Mouse (Mus musculus): ENCODE results near the gene Disp1. TPM values are rescaled to one million over a fixed set of nuclear protein-coding genes. Genes with fewer than 3 reads are reported as not detected.

The Disp1 gene
- polyA plus RNA-seq (2012; fragmentation: generic; extraction: Trizol), result 17.0 TPM
- long read RNA-seq, experiment 1, full-length matches to known transcripts, result 5 of 10 reads
- long read RNA-seq, experiment 1, partial matches to known transcripts, result 3 of 10 reads
- long read RNA-seq, experiment 1, other reads (novel, unspliced or antisense), result 2 of 10 reads
- long read RNA-seq, experiment 2, full-length matches to known transcripts, result 53 of 80 reads
- long read RNA-seq, experiment 2, partial matches to known transcripts, result 12 of 80 reads
- long read RNA-seq, experiment 2, other reads (novel, unspliced or antisense), result 15 of 80 reads

- Histone ChIP-seq H3K27me3 (ENCODE audit: control insufficient read depth, insufficient read depth, insufficient read length) (no peaks in the 10 kb centered on the region), H3ac (ENCODE audit: control insufficient read depth, insufficient read length, low read depth) (peak within 1 kb of the TSS; percentile 93), H3K4me3 (ENCODE audit: insufficient read depth, poor library complexity, severe bottlenecking) (peak within 1 kb of the TSS; percentile 58), H3K79me2 (ENCODE audit: control insufficient read depth, insufficient read depth) (peaks cover 50% of the 10 kb centered on the region), H3K79me3 (ENCODE audit: low read depth) (peaks cover 36% of the 10 kb centered on the region), H3K36me3 (ENCODE audit: control insufficient read depth, insufficient read depth) (no peaks in the 10 kb centered on the region)
- no peak for TF ChIP-seq MYOD1 (IDR thresholded peaks at IDR 0.05; ENCODE audit: control insufficient read depth, insufficient read length, low read depth)
- TF ChIP-seq MYOG (IDR thresholded peaks at IDR 0.05; ENCODE audit: control insufficient read depth, extremely low read depth, insufficient read length), result no peak
These were observed at the start of gene Disp1 for GRCm38 (mm10) chr1:183220796-183221718. Gene Disp1, minus strand, starts transcription at chr1:183221522.

GRCm38 (mm10) chr1:183267666-183268065, 46.3 kb upstream of the Disp1 start:
- Histone ChIP-seq H3K27me3 (ENCODE audit: control insufficient read depth, insufficient read depth, insufficient read length) (no peaks in the 10 kb centered on the region), H3K36me3 (ENCODE audit: control insufficient read depth, insufficient read depth) (no peaks in the 10 kb centered on the region), H3K4me3 (ENCODE audit: insufficient read depth, poor library complexity, severe bottlenecking) (no peak overlapping the region), H3K79me3 (ENCODE audit: low read depth) (no peaks in the 10 kb centered on the region), H3ac (ENCODE audit: control insufficient read depth, insufficient read length, low read depth) (no peak overlapping the region), H3K79me2 (ENCODE audit: control insufficient read depth, insufficient read depth) (no peaks in the 10 kb centered on the region)
- TF ChIP-seq MAX (IDR thresholded peaks at IDR 0.05), result no peak
- TF ChIP-seq MYOD1 (IDR thresholded peaks at IDR 0.05; ENCODE audit: control insufficient read depth, insufficient read length, low read depth), result no peak
- TF ChIP-seq CTCF (IDR thresholded peaks at IDR 0.05; ENCODE audit: control insufficient read depth, insufficient read depth, insufficient read length), result no peak
- TF ChIP-seq CEBPB (IDR thresholded peaks at IDR 0.05; ENCODE audit: low read depth), result no peak
- no peak for TF ChIP-seq FOSL1 (IDR thresholded peaks at IDR 0.05; ENCODE audit: insufficient read depth, low read length, poor library complexity, severe bottlenecking)
- no peak for TF ChIP-seq MYOG (IDR thresholded peaks at IDR 0.05; ENCODE audit: control insufficient read depth, extremely low read depth, insufficient read length)
- no peak for TF ChIP-seq USF1 (IDR thresholded peaks at IDR 0.05; ENCODE audit: low read depth)

- H3ac ChIP-seq (ENCODE audit: control insufficient read depth, insufficient read length, low read depth), result no peak overlapping the region
- H3K36me3 ChIP-seq (ENCODE audit: control insufficient read depth, insufficient read depth), result no peaks in the 10 kb centered on the region
- H3K79me2 ChIP-seq (ENCODE audit: control insufficient read depth, insufficient read depth), result no peaks in the 10 kb centered on the region
- H3K27me3 ChIP-seq (ENCODE audit: control insufficient read depth, insufficient read depth, insufficient read length), result no peaks in the 10 kb centered on the region
- H3K4me3 ChIP-seq (ENCODE audit: insufficient read depth, poor library complexity, severe bottlenecking), result no peak overlapping the region
- TF ChIP-seq USF1 (IDR thresholded peaks at IDR 0.05; ENCODE audit: low read depth) (peak; percentile 22), MAX (IDR thresholded peaks at IDR 0.05) (no peak)
- no peaks in the 10 kb centered on the region for H3K79me3 ChIP-seq (ENCODE audit: low read depth)
These were observed 44.7 kb upstream of the Disp1 start for GRCm38 (mm10) chr1:183265921-183266467.

GRCm38 (mm10) chr1:183264145-183265008, 43.1 kb upstream of the Disp1 start:
- TF ChIP-seq CEBPB (IDR thresholded peaks at IDR 0.05; ENCODE audit: low read depth), result no peak
- TF ChIP-seq CTCF (IDR thresholded peaks at IDR 0.05; ENCODE audit: control insufficient read depth, insufficient read depth, insufficient read length), result no peak
- Histone ChIP-seq H3K79me2 (ENCODE audit: control insufficient read depth, insufficient read depth) (no peaks in the 10 kb centered on the region), H3K4me3 (ENCODE audit: insufficient read depth, poor library complexity, severe bottlenecking) (no peak overlapping the region), H3K79me3 (ENCODE audit: low read depth) (no peaks in the 10 kb centered on the region), H3K27me3 (ENCODE audit: control insufficient read depth, insufficient read depth, insufficient read length) (no peaks in the 10 kb centered on the region), H3K36me3 (ENCODE audit: control insufficient read depth, insufficient read depth) (no peaks in the 10 kb centered on the region), H3ac (ENCODE audit: control insufficient read depth, insufficient read length, low read depth) (no peak overlapping the region)

GRCm38 (mm10) chr1:183252574-183252973, 31.3 kb upstream of the Disp1 start:
- Histone ChIP-seq H3ac (ENCODE audit: control insufficient read depth, insufficient read length, low read depth) (no peak overlapping the region), H3K27me3 (ENCODE audit: control insufficient read depth, insufficient read depth, insufficient read length) (peaks cover 6% of the 10 kb centered on the region), H3K36me3 (ENCODE audit: control insufficient read depth, insufficient read depth) (no peaks in the 10 kb centered on the region), H3K79me3 (ENCODE audit: low read depth) (no peaks in the 10 kb centered on the region), H3K79me2 (ENCODE audit: control insufficient read depth, insufficient read depth) (no peaks in the 10 kb centered on the region), H3K4me3 (ENCODE audit: insufficient read depth, poor library complexity, severe bottlenecking) (no peak overlapping the region)
- TF ChIP-seq MYOD1 (IDR thresholded peaks at IDR 0.05; ENCODE audit: control insufficient read depth, insufficient read length, low read depth) (no peak), USF1 (IDR thresholded peaks at IDR 0.05; ENCODE audit: low read depth) (no peak), CEBPB (IDR thresholded peaks at IDR 0.05; ENCODE audit: low read depth) (no peak), MYOG (IDR thresholded peaks at IDR 0.05; ENCODE audit: control insufficient read depth, extremely low read depth, insufficient read length) (no peak), CTCF (IDR thresholded peaks at IDR 0.05; ENCODE audit: control insufficient read depth, insufficient read depth, insufficient read length) (no peak), MAX (IDR thresholded peaks at IDR 0.05) (no peak)

Data from C2C12 (cell line).